Mouse (Mus musculus) heart, postnatal 0 days (tissue): ENCODE measurements around the gene March5.

Experiments
- CTCF ChIP-seq: IDR thresholded peaks from 2 replicates; pipeline ENCODE4 v1.5.1; 2016; ENCODE audit warnings: antibody characterized with exemption, control low read depth, low read depth
- EP300 ChIP-seq: IDR thresholded peaks from 2 replicates; pipeline ENCODE4 v1.6.1; 2016; ENCODE audit warnings: antibody characterized with exemption, low read depth

- TF ChIP-seq CTCF (no peak), EP300 (no peak)
Measured at GRCm38 (mm10) chr19:37172566-37173130, 34.7 kb upstream of the March5 start.
